Mouse (Mus musculus) embryo, embryonic 11 days (tissue): ENCODE data around the gene Igfbp6.

Source experiments
- DNase-seq: peaks from one replicate; pipeline ENCODE4 v3.0.0-alpha.2; 2015

Gene Igfbp6

GRCm38 (mm10) chr15:102144274-102144711 is at the start of gene Igfbp6:
Gene Igfbp6, plus strand, starts transcription at chr15:102144362.
- DNase-seq: no peak

DNA sequence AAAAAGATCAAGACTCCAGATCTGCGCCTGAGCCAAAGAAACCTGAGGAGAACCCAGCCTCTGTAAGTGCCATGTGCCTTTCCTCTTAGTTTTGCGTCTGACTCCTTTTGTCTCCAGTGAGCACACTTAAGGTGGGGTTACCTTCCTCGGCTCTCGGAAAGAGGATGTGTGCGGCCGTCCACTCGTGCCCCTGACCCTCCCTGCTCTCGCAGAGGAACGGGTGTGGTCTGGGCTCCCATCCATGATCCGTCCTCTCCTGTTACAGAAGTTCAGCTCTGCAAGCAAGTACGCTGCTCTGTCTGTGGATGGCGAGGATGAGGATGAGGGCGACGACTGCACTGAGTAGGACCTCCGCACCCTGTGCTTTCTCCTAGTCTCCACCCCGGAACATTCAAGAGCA is 49.2 kb upstream of the Igfbp6 start:
- DNase-seq: no peak

DNA sequence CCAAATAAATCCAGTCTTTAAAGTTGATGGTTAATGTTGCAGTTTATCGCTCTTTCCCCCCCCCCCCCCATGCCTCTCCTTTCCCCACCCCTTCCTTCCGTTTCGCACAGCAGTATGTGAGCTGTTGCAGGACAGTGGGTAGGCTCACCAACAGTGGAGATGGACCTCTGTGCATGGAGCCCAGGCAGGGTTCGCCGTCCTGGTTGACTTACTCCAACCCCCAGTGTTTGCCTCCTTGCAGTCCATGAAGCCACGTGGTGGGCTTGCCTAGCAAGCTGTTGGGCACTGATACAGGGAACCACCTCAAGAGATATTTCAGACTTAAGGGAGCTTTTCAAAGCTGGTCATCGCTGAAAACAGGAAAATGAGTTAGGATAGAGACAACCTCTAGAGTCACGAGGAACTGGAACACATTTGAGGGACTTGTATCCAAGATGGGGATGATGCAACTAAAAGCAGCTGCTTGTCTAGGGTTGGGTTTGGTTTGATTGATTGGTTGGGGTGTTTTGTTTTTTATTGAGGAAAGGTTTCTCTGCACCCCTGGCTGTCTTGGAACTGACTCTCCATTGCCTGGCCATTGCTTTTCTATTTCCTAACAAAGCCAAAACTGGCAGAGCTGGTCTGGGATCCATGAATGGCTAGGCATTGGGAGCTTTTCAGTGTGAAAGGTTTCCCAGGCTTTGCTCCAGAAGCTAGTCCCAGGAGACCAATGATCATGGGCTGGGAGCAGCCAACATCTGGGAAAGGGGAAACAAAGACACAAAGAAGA is 46.8 kb upstream of the Igfbp6 start:
- no peak for DNase-seq

DNA sequence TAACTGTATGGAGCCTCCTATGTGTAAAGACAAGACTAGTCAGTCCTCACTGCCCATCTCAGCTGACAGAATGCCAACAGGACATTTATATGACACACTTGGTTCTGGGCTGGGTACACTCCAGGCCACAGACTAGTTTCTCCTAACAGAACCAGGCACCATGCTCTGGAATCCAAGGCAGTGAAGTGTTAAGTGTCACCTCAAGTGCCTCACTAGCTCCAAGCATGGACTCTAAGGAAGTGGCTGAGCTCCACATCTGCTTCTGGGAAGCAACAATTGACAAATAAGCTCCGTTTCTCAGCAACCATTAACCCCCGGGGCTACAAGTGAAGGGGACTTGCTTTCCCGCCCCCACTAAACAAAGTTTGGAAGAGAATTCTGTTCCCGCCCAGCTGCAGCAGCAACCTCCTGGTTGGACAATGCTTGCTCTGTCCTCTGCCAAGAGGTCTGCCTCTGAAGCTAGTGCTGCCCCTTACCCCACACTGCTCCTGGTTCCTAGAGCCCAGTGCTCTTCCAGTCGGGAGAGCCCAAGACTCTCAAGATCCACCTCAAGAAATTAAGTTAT is 46.1 kb upstream of the Igfbp6 start:
- DNase-seq: peak; percentile 54

DNA sequence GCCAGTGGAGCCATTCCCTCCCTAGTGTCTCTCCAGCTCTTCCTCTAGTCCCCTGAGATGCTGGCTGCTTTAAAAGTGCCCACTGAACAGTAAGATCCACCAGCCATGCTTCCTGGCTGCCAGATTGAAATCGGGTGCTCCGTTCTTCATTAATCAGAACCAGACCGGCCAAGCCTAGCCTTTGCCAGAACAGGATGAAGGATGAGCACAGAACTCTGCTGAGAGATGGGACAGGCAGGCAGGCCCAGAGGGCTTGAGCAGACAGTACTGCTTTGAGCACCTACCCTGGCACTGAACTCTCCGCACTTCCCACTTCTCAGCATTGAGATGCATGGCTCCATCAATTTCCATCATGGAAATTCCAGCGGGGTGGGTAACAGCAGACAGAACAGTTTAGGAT is 44.9 kb upstream of the Igfbp6 start:
- no peak for DNase-seq

DNA sequence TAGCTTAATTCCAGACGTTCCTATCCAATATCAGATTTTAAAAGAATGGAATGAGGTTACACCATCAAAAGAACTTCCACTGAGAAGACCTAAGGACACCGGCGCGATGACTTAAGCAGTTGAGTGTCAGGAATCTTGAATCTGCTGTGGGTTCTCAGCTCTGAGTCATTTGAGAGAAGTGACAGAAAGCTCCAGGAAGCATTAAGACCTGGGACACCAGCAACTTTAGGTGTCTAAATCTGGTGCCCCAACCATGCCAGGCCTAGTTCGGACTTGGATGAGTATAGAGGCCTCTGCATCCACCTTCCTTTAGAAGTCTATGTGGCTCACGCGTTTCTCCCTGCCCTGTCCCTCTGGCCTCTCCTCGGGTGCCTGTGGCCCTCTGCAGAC is 44.4 kb upstream of the Igfbp6 start:
- no peak for DNase-seq

- DNase-seq: peak; percentile 86
These were observed 43.8 kb upstream of the Igfbp6 start, which contains the start of gene Tns2 for GRCm38 (mm10) chr15:102100161-102100981. Gene Tns2, plus strand, starts transcription at chr15:102100413.

GRCm38 (mm10) chr15:102100996-102101671 is 43.0 kb upstream of the Igfbp6 start:
- DNase-seq: peak; percentile 51

GRCm38 (mm10) chr15:102101672-102102541 is 42.3 kb upstream of the Igfbp6 start:
- DNase-seq: peak; percentile 9

- DNase-seq: peak; percentile 65
These were observed 41.5 kb upstream of the Igfbp6 start for GRCm38 (mm10) chr15:102102548-102103121.

DNA sequence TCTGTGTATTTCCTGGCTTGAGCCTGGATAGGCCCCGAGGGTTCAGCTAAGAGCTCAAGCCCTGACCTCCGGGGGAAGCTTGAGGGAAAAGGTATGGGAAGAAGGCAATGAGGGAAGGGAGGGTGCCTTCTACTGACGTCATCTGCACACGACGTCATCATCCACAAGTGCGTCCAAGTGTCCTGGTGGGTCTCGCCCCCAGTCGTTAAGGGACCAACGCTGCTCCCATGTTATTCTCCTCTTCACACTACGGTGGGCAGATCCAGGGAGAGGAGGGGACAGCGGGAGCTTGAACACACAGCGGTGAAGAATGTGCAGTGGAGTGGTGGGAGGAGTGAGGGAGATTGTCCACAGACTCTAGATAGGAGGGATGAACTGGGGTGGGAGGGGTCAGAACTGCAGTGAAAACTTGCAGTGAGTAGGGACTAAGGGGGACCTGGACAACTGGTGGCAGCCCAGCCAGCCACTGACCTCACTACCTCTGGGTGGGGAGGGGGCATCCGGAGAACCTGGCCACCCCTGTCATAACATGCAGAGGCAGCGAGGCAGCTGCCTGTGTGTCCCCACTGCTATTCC is 40.7 kb upstream of the Igfbp6 start:
- peak; percentile 59 for DNase-seq

DNA sequence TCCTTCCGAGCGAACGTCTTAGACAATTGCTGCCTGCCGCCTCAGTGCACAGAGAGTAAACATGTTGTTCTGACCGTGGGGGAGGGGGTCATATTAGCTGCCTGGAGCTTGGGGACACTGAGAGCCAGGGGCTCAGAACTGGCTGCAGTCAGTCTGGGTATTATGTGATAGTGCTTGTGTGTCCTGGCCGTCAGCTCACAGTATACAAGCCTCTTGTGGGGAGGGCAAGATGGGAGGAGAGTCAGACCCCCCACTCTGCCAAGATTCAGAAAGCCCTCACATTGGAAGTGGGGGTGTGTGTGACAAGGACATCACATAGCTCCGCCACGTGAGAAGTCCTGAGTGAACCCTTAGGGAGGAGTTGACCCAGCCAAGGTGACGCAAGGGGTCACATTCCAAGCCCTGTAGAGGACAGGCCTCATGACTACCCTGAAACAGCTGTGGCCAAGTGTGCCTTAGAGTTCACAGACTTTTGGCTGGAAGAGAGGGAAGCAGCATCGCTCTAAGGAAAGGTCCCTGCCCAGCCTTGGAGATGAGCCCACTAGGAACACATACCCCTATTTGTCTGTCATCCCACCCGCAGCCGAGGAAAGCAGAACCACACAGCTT is 40.1 kb upstream of the Igfbp6 start:
- peak; percentile 70 for DNase-seq

DNA sequence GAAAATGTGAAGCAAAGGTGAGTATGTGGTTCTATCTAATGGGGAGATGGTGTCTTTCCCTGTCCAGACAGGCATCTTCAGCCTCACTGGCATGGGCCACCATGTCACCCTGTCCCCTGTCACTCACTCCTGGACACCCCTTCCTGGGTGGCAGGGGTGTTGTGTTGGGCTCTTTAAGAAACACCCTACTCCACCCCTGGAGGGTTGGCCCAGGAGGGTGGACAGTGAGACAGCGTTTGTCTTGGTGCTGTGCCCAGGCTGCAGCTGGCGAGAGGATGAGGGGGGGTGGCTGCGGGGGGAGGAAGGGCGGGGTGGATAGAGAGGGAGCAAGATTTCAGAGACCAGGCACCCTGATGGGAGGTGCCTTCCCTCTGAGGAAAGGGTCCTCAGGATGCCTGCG is 38.8 kb upstream of the Igfbp6 start:
- DNase-seq: no peak

DNA sequence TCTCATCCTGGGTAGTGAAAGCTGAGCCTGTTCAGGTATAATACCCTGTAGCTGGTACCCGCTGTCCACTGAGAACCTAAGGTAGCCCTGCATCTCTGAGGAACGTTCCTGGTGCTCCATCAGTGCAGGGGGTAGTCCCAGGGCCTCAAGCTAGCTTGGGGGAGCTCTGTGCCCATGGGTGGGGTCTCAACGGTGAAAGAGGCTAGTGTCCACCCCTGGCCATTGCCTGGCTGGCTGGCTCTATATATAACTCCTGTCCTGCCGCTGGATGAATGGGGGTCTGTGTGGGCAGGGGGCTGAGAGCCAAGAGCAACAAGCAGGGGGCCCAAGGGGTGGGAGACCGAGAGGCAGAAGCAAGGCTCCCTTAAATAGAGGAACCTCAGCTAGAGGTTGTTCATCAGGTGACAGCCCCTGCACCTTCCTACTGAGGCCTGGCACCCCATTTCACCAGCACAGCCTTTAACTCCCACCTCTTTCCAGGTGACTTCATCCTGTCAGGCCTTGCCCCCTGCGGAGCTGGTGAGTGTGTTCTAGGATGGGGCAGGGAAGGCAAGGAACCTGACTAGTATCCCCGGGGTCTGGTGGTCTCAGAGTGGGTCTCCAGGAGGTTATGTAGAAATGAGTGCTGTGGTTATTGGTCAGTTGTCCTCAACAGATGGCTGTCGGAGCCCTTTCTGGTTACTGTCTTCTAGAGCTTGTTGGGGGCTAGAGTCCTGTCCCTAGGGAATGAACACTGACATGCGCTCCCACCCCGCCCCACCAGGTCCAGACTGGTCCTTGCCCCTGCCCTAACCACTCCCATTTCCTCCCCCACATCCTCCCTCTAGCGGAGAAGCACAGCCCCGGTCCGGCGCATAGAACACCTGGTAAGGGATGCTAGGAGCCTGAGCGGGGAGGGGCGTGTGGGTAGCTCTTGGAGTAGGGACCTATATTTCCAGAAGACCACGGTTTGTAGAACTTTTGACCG is 38.1 kb upstream of the Igfbp6 start:
- DNase-seq: peak; percentile 41

GRCm38 (mm10) chr15:102106754-102107456 is 37.3 kb upstream of the Igfbp6 start:
- DNase-seq: peak; percentile 54

GRCm38 (mm10) chr15:102107689-102108573 is 36.2 kb upstream of the Igfbp6 start:
- DNase-seq: peak; percentile 79

- peak; percentile 83 for DNase-seq
These were observed 35.3 kb upstream of the Igfbp6 start for GRCm38 (mm10) chr15:102108651-102109525.
